Mouse (Mus musculus): Measurements from ENCODE around the gene Gm17324.

Gm17324 gene

DNA sequence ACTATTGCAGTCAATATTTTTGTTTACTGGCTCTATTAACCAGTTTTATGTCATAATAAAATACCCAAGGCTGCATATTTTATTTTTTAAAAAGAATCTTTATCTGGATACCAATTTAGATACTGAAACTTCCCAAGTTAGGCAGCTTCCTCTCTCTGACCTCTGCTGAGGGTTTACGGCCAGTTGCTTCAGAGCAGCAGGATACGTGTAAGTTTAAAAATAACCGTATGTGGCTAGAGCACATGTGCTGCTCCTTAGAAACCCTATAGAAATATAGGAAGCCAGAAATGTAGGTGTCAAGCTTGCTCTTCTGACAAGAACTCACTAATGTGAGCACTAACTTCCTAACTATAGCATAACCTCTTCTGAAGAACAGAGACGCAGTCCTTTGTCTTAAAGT is 14.8 kb upstream of the Gm17324 start:
- DNase-seq (ENCODE audit: low spot score), result no peak

DNA sequence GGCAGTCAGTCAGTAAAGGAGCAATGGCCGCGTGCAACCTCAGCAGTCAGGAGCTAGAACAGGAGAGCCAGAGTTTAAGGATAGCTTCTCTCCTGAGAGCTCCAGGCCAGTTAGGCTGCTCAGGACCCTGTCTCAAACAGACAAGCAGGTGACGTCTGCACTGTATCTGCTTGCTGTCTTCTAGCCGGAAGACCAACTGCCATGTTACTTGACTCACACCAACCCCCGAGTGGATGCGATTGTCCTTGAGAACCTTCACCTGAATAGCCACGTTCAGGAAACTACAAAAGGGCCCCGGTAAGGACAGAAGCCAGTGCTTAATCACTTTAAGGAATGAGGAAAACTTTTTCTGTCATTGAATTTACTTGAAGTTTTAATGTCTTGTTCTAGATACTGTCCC is 8.4 kb upstream of the Gm17324 start:
- no peak for DNase-seq (ENCODE audit: low spot score)

DNA sequence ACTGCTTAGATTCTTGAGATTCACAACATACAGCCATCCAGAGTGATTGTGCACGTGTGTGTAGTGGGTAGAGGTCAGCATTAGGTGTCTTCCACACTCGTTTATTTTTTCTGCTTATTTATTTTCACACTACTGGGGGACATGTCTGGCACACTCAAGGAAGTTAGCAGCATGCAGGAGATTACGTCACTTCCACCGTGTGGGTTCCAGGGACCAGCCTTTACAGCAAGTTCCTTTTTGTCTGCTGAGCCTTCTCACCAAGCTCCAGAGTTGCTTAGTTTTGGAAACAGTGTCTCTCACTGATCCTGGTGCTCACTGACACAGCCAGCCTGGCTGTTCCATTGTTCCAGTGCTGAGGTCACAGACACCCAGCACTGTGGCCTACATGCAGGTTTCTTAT is 2.8 kb upstream of the Gm17324 start:
- DNase-seq (ENCODE audit: low spot score), result no peak

DNA sequence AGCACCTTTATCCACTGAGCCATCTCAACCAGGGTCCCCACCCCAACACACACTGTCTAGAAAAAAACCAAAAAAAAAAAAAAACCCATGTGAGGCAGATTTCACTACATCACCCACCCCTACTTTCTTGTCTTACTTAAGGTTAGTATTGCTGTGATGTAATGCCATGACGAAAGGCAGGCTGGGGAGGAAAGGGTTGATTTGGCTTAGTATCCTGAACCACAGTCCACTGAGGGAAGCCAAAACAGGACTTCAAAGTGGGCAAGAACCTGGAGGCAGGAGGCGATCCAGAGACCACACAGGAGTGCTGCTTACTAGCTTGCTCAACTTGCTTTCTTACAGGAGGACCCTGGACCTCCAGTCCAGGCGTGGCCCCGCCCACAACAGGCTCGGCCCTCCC is 1.8 kb upstream of the Gm17324 start:
- no peak for DNase-seq (ENCODE audit: low spot score)

DNA sequence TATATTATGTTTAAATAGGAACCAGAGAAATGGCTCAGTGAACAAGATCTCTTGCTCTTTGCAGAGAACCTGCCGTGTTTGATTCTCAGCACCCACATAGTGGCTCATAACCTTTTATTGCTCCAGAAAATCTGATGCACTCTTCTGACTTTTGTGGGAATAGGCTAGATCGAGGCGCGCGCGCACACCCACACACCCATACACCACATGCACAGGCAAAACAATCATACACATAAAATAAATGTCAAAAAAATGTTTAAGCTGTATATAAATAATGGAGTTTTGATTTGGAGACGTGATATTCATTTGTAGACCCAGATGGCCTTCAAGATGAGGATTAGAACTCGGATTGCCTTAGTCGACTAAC is 997 bp downstream of the Gm17324 start:
- no peak for DNase-seq (ENCODE audit: low spot score)

DNA sequence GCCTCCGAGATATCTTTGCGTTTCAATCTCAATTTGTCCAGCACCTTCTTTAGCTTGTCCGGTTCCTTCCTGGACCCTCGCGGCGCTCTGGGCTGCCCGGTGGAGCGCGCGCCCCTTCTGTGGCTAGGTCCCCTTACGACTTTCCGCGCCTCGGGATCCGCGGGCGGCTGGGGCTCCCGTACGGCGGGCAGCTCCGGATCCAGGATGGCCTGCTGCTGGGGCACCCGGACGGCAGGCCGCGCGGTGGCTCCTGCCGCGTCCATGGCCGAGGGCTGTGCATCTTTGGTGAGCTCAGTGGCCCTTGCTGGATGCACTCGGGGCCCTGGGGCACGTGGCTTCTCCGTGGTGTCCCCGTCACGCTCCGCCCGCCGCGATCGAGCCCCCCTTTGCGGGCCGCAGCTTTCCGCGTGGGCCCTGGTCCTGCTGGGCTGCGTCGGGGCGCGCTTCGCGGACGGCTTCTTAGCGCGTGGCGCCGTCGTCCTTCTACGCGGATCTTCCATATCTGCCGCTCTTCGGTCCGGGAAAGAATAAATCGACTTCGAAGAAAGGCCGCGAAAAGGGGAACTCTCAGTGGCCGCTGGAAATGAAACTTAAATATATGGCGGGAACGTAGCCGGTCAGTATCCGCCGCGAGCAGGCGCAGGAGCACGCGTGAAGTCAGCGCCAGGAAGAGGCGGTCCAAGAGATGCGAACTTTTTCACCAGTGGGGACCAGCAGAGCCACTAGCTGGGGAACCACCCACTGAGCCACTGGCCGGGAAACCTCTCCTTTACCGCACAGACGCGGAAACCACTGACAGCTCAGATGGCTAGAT is 5.8 kb downstream of the Gm17324 start, which contains the start of gene Cgas:
Cgas (minus strand) TSS at position 659 of the 814 bp plus-strand sequence.
- DNase-seq (ENCODE audit: low spot score), result peak; percentile 55

DNA sequence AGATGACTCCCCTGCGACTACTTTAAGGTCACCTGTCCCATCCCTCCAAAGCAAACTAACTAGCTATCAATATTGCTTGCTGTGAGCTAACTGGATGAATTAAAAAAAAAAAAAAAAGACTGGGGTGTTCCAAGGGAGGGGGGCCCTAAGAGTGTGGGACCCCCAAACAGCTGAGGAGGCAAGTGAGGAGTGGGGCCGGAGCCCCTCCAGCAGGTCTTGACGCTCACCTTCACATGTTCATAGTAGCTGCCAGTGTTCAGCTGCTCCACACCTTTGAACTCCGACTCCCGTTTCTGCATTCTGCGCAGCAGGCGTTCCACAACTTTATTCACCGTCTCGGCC is 6.4 kb downstream of the Gm17324 start:
- DNase-seq (ENCODE audit: low spot score), result no peak

DNA sequence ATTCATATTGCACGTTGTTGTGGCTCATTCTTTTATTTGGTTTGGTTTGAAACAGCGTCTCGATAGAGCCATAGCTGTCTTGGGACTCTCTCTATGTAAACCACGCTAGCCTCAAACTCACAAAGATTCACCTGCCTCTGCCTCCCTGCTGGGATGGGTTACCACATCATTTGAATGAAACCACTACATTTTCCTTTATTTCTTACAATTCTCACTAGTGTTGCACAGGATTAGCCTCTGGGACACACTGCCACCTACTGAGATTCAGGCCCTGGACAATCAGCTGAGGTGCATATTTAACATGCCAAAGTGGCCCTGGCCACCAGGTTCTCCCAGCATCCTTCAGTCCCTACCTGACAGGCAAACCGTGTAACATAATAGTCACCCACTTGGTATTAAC is 9.2 kb downstream of the Gm17324 start:
- DNase-seq (ENCODE audit: low spot score), result no peak

DNA sequence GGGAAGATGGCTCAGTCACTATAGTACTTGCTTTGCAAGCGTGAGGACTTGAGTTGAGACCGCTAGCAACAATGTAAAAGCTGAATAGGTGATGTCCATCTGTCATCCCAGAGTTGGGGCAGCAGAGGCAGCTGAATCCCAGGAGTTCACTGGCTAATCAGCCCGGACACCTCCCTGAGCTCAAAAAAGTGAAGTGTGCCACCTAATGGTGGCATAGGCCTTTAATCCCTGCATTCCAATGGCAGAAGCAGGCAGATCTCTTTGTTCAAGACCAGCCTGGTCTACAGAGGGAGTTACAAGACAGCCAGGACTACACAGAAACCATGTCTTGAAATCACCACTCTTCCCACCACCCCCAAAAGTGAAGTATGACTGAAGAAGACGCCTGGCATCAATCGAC is 16.1 kb downstream of the Gm17324 start:
- DNase-seq (ENCODE audit: low spot score), result no peak

DNA sequence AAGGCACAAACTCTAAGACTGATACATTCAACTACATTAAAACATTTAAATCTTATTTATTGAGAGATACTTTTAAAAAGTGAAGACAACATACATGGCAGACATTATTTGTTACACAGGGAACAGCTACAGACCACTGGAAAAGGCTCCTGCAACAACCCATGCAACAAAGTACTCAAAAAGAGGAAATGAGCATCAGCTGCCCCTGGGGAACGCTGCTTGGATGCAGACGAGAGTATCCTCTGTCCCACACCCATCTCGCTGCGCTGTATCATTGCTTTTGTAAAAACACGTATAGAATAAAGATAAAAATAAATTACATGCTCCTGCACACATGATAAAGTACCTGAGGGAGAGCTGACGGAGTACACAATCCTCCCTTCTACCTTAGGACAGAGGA is 18.1 kb downstream of the Gm17324 start:
- DNase-seq (ENCODE audit: low spot score), result no peak

DNA sequence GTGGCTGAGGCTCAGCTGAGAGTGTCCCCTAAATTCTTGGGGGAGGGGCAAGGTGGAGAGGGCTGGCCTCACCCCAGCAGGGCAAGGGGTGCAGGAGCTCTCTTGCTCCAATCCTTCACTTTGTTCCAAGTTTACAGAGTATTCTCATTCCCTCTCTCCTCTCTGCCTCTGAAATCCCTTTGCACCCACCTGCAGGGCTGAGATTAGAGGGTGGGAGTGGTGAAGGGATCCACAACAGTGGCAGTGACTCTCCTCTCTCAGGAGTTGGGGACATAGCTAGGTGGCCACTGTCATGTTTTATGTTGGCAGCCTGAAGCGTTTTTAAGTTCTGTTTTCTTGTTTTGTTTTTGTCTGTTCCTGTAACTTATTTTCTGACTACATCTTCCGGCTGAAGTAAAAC is 19.0 kb downstream of the Gm17324 start:
- no peak for DNase-seq (ENCODE audit: low spot score)

DNA sequence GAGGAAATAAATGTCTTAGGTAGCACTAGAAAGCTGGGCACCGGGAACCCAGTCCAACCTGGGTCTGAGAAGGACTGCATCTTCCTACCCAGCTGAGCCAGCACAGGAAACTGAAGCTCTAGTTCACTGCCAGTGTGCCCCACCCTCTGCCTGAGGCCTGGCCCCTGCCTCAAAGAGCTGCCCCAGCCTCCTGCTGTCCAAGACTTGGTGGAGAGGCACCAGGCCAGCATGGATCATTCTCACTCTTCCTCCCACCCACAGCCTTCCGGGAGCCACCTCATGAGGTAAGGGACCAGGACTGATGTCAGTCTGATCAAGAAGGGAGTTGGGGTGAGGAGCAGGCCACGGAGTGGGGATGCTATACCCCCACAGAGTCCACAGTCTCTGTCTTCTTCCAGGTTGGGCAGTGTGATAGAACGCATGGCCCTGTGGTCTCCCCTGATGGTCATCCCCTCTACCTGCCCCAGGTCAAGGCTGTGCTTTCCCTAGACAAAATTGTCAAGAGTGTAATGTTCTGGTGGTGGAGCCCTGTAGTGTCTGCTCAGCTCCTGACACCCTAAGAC is 19.6 kb downstream of the Gm17324 start:
- no peak for DNase-seq (ENCODE audit: low spot score)

DNA sequence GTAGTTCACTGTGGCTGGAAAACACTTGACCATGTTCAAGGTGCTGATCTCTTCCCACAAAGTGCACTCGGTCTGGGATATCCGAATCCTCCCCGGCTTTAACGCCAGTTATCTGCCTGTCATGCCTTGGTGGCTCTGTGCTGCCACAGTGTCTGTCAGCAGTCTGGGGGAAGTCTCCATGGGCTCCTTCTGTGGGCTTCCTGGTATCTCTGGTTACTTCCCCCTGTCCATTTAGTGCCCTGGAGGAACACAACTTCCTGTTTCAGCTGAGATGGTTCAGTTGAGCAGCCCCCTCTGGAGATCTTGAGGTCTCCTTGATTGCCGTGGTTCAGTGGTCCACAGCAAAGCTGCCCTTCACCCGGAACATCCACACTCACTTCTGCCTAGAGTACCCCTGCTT is 20.4 kb downstream of the Gm17324 start:
- DNase-seq (ENCODE audit: low spot score), result no peak

DNA sequence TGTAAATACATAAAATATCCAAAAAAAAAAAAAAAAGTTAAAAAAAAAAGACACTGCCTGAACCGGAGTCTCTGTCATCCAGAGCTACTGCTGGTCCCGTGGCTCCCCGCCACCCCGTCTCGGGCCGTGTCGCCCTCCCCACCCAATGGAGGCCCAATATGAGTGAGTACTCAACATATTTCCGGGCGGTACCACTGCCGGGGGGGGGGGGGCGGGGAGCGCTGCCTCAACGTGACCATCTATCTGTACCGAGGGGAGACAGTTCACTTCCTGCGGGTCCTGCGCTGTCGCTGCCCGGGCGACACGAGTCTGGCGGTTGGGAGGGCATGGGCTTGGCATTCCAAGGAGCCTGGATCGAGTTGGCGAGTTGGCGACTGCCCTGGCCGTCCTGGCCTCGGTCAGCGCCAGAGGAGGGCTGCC is 21.2 kb downstream of the Gm17324 start:
- DNase-seq (ENCODE audit: low spot score), result no peak

DNA sequence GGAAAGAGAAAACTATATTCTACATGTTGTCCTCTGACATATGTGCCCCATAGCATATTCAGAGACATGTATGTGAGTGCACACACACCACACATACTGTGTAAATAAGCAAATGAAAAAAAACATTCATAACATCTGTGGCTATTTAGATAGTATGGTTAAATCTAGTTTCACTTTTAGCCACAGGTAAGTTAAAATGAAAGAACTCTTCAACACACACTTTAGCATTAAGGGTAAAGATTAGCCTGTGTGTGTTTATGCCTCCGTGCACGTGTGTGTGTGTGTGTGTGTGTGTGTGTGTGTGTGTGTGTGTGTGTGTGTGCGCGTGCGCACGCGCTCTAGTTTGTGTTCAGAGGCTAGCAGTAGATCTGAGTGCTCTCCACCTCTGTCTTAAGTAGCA is 47.0 kb downstream of the Gm17324 start:
- DNase-seq (ENCODE audit: low spot score), result no peak

DNA sequence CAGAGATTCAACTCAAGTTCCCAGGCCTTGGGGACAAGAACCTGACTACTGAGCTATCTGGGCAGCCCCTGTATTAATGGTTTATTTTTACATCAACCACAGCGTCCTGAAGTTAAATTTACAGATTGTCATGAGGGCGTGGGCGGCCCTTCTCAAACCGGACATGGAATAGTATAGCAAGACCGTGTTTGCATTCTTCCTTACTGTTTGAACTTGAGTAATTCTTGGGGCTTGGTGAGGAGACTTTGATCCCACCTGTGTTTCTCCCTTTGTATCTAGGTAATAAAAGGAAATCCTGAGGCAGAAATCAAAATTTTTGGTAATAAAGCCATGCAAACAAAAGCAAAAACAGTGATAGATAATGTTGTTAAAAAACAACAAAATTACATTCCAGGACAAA is 48.0 kb downstream of the Gm17324 start:
- DNase-seq (ENCODE audit: low spot score), result no peak

Measured in testis, postnatal 14 days (tissue).